Mouse (Mus musculus) kidney, adult 11 months (tissue): Measurements from ENCODE around the gene Olfr362.
"Not testable (repeated sequence)": the region's sequence is repeated elsewhere in the genome, so short reads cannot be mapped to it uniquely, and the experiment has no call there.

Experiments
- DNase-seq: peaks from one replicate; pipeline ENCODE4 v3.0.0; 2022

Olfr362 gene

GRCm38 (mm10) chr2:37117810-37118209 is at the start of gene Olfr362:
Gene Olfr362 (minus strand): TSS chr2:37117910.
- DNase-seq = no peak

DNA sequence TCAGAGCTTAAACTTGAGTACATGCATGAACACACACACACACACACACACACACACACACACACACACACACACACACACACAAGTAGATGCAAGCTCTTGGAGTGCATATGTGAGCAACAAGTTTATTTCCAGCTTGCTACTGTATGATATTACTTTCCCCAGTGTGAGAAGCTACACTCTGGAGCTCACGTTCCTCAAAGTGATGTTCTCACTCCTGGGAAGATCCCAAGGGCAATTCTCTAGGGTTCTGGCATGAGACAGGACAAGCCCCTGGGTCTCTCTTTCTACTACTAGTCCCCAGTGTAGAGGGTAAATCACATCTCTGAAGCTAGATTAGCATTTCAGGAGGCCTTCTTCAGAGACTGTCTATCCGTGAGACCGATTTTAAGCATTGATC is 21.3 kb upstream of the Olfr362 start, which contains the start of gene Olfr364-ps1:
Gene Olfr364-ps1 (plus strand): TSS at position 301 of the 400 bp plus-strand sequence.
- DNase-seq = no peak

- DNase-seq = not testable (repeated sequence)
Measured at GRCm38 (mm10) chr2:37089190-37089589, 28.5 kb downstream of the Olfr362 start, which contains the start of gene Olfr361. Gene Olfr361 (minus strand): TSS chr2:37089290.

DNA sequence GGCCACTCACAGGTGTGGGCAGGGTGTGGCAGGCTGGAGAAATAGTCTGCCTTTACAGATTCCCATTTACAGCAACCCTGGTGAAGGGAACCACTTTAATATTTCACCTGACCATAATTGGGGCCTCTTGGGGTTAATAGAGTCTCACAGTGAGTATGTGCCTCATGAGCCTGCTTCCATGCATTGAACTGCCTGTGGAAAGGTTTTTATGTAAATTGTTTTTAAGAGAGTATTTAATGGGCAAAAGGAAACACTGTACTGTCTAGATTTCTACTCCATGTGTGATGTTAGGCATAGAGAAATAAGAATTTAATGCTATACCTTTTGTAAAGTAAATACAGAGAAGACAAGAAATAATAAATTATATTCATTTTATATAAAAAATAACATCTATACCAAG is 52.3 kb downstream of the Olfr362 start, which contains the start of gene Olfr360:
Gene Olfr360 (plus strand): TSS at position 301 of the 400 bp plus-strand sequence.
- DNase-seq = no peak
